Mouse (Mus musculus) lung, adult 2 months (tissue): Measurements from ENCODE around the gene Pacrg.

ENCODE experiments used
- CTCF ChIP-seq: fragments of 200-500 bp; IDR thresholded peaks from 2 replicates; pipeline ENCODE4 v1.5.1; 2011; ENCODE audit warnings: mild to moderate bottlenecking, low read length, control low read depth; ENCODE audit not compliant: insufficient read depth
- POLR2A ChIP-seq: fragments of 200-500 bp; IDR thresholded peaks from 2 replicates; pipeline ENCODE4 v1.6.1; 2011; ENCODE audit warnings: low read depth, mild to moderate bottlenecking, control low read depth, low read length, borderline replicate concordance; ENCODE audit errors: extremely low read depth

- TF ChIP-seq CTCF, result no peak
- TF ChIP-seq POLR2A, result no peak
Observed at GRCm38 (mm10) chr17:10769873-10770272, 70.2 kb downstream of the Pacrg start.
